Mouse (Mus musculus): ENCODE results near the gene Kl. TPM values are rescaled to one million over a fixed set of nuclear protein-coding genes. Genes with fewer than 3 reads are reported as not detected.

The Kl gene
- polyA plus RNA-seq, 1 experiment = 0.69 TPM

DNA sequence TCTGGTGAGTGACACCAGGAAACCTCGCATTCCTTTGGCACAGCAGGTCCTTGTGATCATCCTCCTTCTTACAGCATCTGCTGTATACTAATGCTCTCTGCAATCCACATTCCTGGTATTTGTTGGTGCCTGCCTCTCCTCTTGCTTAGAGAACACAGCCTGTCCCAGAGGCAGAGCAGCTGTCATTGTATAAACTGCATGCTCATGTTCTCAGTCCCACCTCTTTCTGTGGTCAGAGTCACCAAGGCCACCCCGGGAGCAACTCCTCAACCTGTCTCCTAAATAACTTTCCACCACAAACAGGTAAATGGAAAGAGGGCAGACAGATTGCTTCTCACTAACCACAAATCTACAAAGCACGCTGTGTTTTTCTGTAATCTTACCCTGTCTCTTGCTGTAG, 18.1 kb downstream of the Kl start:
- Histone ChIP-seq H3K9ac (ENCODE audit: low read depth, poor library complexity, severe bottlenecking) (no peak overlapping the region), H3K4me1 (ENCODE audit: control insufficient read depth, insufficient read depth, low read length) (no peaks in the 10 kb centered on the region), H3K4me3 (ENCODE audit: low read depth, low read length) (no peak overlapping the region), H3K9me3 (replicated peaks; ENCODE audit: control insufficient read depth, insufficient read depth, low read length, poor library complexity, severe bottlenecking) (no peaks in the 10 kb centered on the region; the same call in 1 of the 2 replicates), H3K27me3 (ENCODE audit: control insufficient read depth, insufficient read depth, low read length, poor library complexity, severe bottlenecking) (no peaks in the 10 kb centered on the region), H3K27ac (ENCODE audit: insufficient read depth, low read length) (no peak overlapping the region), H3K36me3 (ENCODE audit: control insufficient read depth, insufficient read depth, low read length, poor library complexity, severe bottlenecking) (no peaks in the 10 kb centered on the region)
- no peak for TF ChIP-seq CTCF (IDR thresholded peaks at IDR 0.05; ENCODE audit: low read depth, low read length)
- TF ChIP-seq POLR2A (IDR thresholded peaks at IDR 0.05; ENCODE audit: insufficient read depth, low read length) = no peak
- TF ChIP-seq EP300 (IDR thresholded peaks at IDR 0.05; ENCODE audit: insufficient read depth, low read depth, low read length) = no peak

GRCm38 (mm10) chr5:150971126-150971525, 18.7 kb downstream of the Kl start:
- Histone ChIP-seq H3K36me3 (ENCODE audit: control insufficient read depth, insufficient read depth, low read length, poor library complexity, severe bottlenecking) (no peaks in the 10 kb centered on the region), H3K9ac (ENCODE audit: low read depth, poor library complexity, severe bottlenecking) (no peak overlapping the region), H3K9me3 (replicated peaks; ENCODE audit: control insufficient read depth, insufficient read depth, low read length, poor library complexity, severe bottlenecking) (no peaks in the 10 kb centered on the region; the same call in 1 of the 2 replicates), H3K27ac (ENCODE audit: insufficient read depth, low read length) (no peak overlapping the region), H3K4me3 (ENCODE audit: low read depth, low read length) (no peak overlapping the region), H3K27me3 (ENCODE audit: control insufficient read depth, insufficient read depth, low read length, poor library complexity, severe bottlenecking) (no peaks in the 10 kb centered on the region), H3K4me1 (ENCODE audit: control insufficient read depth, insufficient read depth, low read length) (no peaks in the 10 kb centered on the region)
- TF ChIP-seq POLR2A (IDR thresholded peaks at IDR 0.05; ENCODE audit: insufficient read depth, low read length) (no peak), EP300 (IDR thresholded peaks at IDR 0.05; ENCODE audit: insufficient read depth, low read depth, low read length) (no peak), CTCF (IDR thresholded peaks at IDR 0.05; ENCODE audit: low read depth, low read length) (no peak)

- no peak overlapping the region for H3K4me3 ChIP-seq (ENCODE audit: low read depth, low read length)
- no peaks in the 10 kb centered on the region for H3K36me3 ChIP-seq (ENCODE audit: control insufficient read depth, insufficient read depth, low read length, poor library complexity, severe bottlenecking)
- no peak overlapping the region for H3K27ac ChIP-seq (ENCODE audit: insufficient read depth, low read length)
- no peaks in the 10 kb centered on the region for H3K9me3 ChIP-seq (replicated peaks; ENCODE audit: control insufficient read depth, insufficient read depth, low read length, poor library complexity, severe bottlenecking)
- no peak overlapping the region for H3K9ac ChIP-seq (ENCODE audit: low read depth, poor library complexity, severe bottlenecking)
- no peaks in the 10 kb centered on the region for H3K27me3 ChIP-seq (ENCODE audit: control insufficient read depth, insufficient read depth, low read length, poor library complexity, severe bottlenecking)
- H3K4me1 ChIP-seq (ENCODE audit: control insufficient read depth, insufficient read depth, low read length) = no peaks in the 10 kb centered on the region
- no peak for TF ChIP-seq EP300 (IDR thresholded peaks at IDR 0.05; ENCODE audit: insufficient read depth, low read depth, low read length)
- TF ChIP-seq POLR2A (IDR thresholded peaks at IDR 0.05; ENCODE audit: insufficient read depth, low read length) = no peak
- no peak for TF ChIP-seq CTCF (IDR thresholded peaks at IDR 0.05; ENCODE audit: low read depth, low read length)
Observed at GRCm38 (mm10) chr5:150974226-150974625, 21.8 kb downstream of the Kl start.

DNA sequence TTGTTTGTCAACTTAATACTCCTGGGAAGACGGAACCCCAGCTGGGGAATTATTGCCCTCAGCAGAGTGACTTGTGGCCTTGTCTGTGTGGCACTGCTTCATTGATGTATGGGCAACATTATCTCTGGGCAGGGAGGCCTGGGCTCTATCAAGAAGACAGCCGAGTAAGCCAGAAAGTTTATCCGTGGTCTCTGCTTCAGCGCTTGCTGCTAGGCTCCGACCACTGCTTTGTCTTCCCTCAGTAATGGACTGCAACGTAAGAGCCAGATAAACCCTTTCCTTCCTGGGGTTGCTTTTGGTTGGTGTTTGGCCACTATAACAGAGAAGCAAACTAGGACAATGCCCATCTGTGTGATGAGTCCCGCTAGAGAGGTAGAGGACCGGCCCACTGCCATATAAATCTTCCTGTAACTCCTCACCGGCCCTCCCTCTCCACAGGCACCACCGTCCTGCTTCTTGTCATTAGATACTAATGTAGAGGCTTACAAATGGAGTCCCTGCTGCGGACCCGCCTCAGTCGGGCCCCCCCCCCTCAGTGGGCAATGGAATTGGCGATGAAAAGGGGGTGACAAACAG, 25.1 kb downstream of the Kl start:
- no peak overlapping the region for H3K4me3 ChIP-seq (ENCODE audit: low read depth, low read length)
- no peaks in the 10 kb centered on the region for H3K27me3 ChIP-seq (ENCODE audit: control insufficient read depth, insufficient read depth, low read length, poor library complexity, severe bottlenecking)
- H3K27ac ChIP-seq (ENCODE audit: insufficient read depth, low read length) = no peak overlapping the region
- H3K4me1 ChIP-seq (ENCODE audit: control insufficient read depth, insufficient read depth, low read length) = no peaks in the 10 kb centered on the region
- H3K9me3 ChIP-seq (replicated peaks; ENCODE audit: control insufficient read depth, insufficient read depth, low read length, poor library complexity, severe bottlenecking) = no peaks in the 10 kb centered on the region; the same call in 1 of the 2 replicates
- no peaks in the 10 kb centered on the region for H3K36me3 ChIP-seq (ENCODE audit: control insufficient read depth, insufficient read depth, low read length, poor library complexity, severe bottlenecking)
- no peak for TF ChIP-seq EP300 (IDR thresholded peaks at IDR 0.05; ENCODE audit: insufficient read depth, low read depth, low read length)
- no peak for TF ChIP-seq POLR2A (IDR thresholded peaks at IDR 0.05; ENCODE audit: insufficient read depth, low read length)
- TF ChIP-seq CTCF (IDR thresholded peaks at IDR 0.05; ENCODE audit: low read depth, low read length) = no peak
- H3K9ac ChIP-seq (ENCODE audit: low read depth, poor library complexity, severe bottlenecking) = no peak overlapping the region

- no peaks in the 10 kb centered on the region; the same call in 1 of the 2 replicates for H3K9me3 ChIP-seq (replicated peaks; ENCODE audit: control insufficient read depth, insufficient read depth, low read length, poor library complexity, severe bottlenecking)
- no peak overlapping the region for H3K4me3 ChIP-seq (ENCODE audit: low read depth, low read length)
- H3K27me3 ChIP-seq (ENCODE audit: control insufficient read depth, insufficient read depth, low read length, poor library complexity, severe bottlenecking) = no peaks in the 10 kb centered on the region
- no peaks in the 10 kb centered on the region for H3K4me1 ChIP-seq (ENCODE audit: control insufficient read depth, insufficient read depth, low read length)
- TF ChIP-seq EP300 (IDR thresholded peaks at IDR 0.05; ENCODE audit: insufficient read depth, low read depth, low read length) (no peak), CTCF (IDR thresholded peaks at IDR 0.05; ENCODE audit: low read depth, low read length) (no peak), POLR2A (IDR thresholded peaks at IDR 0.05; ENCODE audit: insufficient read depth, low read length) (no peak)
- no peak overlapping the region for H3K27ac ChIP-seq (ENCODE audit: insufficient read depth, low read length)
- H3K9ac ChIP-seq (ENCODE audit: low read depth, poor library complexity, severe bottlenecking) = no peak overlapping the region
- no peaks in the 10 kb centered on the region for H3K36me3 ChIP-seq (ENCODE audit: control insufficient read depth, insufficient read depth, low read length, poor library complexity, severe bottlenecking)
Observed at GRCm38 (mm10) chr5:150979341-150980136, 27.1 kb downstream of the Kl start.

- H3K27me3 ChIP-seq (ENCODE audit: control insufficient read depth, insufficient read depth, low read length, poor library complexity, severe bottlenecking) = no peaks in the 10 kb centered on the region
- TF ChIP-seq EP300 (IDR thresholded peaks at IDR 0.05; ENCODE audit: insufficient read depth, low read depth, low read length) = no peak
- no peak for TF ChIP-seq CTCF (IDR thresholded peaks at IDR 0.05; ENCODE audit: low read depth, low read length)
- no peak for TF ChIP-seq POLR2A (IDR thresholded peaks at IDR 0.05; ENCODE audit: insufficient read depth, low read length)
- no peaks in the 10 kb centered on the region for H3K4me1 ChIP-seq (ENCODE audit: control insufficient read depth, insufficient read depth, low read length)
Observed at GRCm38 (mm10) chr5:150982082-150982481, 29.7 kb downstream of the Kl start.

More at GRCm38 (mm10) chr5:150982082-150982481, 29.7 kb downstream of the Kl start:
- H3K36me3 ChIP-seq (ENCODE audit: control insufficient read depth, insufficient read depth, low read length, poor library complexity, severe bottlenecking) = no peaks in the 10 kb centered on the region
- H3K9ac ChIP-seq (ENCODE audit: low read depth, poor library complexity, severe bottlenecking) = no peak overlapping the region
- H3K4me3 ChIP-seq (ENCODE audit: low read depth, low read length) = no peak overlapping the region
- H3K27ac ChIP-seq (ENCODE audit: insufficient read depth, low read length) = no peak overlapping the region
- H3K9me3 ChIP-seq (replicated peaks; ENCODE audit: control insufficient read depth, insufficient read depth, low read length, poor library complexity, severe bottlenecking) = no peaks in the 10 kb centered on the region; the same call in 1 of the 2 replicates

Data from ES-Bruce4 (cell line).